Mouse (Mus musculus): ENCODE results near the gene Celsr3.

DNA sequence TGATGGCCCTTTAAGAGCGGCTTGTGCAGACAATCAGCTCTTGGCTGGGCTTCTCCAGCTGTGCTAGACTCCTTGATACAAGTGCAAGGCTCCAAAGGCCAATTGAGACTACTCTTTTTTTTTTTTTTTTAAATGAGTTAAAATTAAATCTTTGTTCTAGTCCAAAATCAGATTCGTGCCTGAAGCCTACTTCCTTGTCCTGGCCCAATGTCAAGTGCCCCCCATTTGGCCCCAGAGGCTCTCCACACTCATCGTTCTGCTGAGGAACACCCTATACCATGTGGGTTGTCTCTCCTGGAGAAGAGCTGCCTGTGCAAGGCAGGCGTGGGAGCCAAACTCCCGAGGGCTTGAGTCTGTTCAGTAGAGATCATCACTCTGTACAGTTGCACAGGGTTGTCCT lies 45.2 kb upstream of the Celsr3 start:
- TF ChIP-seq CTCF (IDR thresholded peaks at IDR 0.05; ENCODE audit: control insufficient read depth, insufficient read depth, low read length): no peak
- TF ChIP-seq POLR2A (IDR thresholded peaks at IDR 0.05; ENCODE audit: borderline replicate concordance, control insufficient read depth, low read depth, low read length): no peak

Measured in bone marrow, adult 2 months (tissue).